Mouse (Mus musculus): ENCODE data around the gene Tmem87b. TPM values are rescaled to one million over a fixed set of nuclear protein-coding genes. Genes with fewer than 3 reads are reported as not detected.

Tmem87b gene
- polyA plus RNA-seq, 1 experiment from 2014 or later, result 38.0 TPM

DNA sequence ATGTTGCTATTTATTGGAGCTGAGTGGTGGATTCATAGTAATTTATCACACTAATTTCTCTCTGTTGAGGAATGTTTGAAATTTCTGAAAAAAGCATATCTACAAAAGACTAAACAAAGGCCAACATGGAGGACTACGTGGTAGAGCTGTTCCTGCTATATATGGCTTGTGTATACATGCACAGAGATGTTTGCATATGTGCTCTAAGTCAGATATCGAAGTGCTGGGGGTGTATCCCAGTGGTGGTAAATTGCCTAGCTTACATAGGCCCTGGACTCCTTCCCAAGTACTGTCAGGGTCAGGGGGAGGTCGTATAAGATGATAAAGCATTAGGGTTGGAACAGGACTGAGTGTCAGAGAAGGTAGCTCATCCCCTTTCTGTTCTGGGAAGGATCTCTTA lies 14.7 kb downstream of the Tmem87b start:
- Histone ChIP-seq H3K4me1 (ENCODE audit: control insufficient read depth, insufficient read depth, low read length) (no peaks in the 10 kb centered on the region), H3K27ac (ENCODE audit: low read length) (no peak overlapping the region), H3K36me3 (ENCODE audit: control insufficient read depth, insufficient read depth, low read length) (peaks cover 42% of the 10 kb centered on the region), H3K4me3 (ENCODE audit: low read depth, low read length) (no peak overlapping the region), H3K9me3 (ENCODE audit: control insufficient read depth, low read depth, low read length) (no peaks in the 10 kb centered on the region), H3K4me2 (replicated peaks; ENCODE audit: low read depth, low read length) (no peak overlapping the region), H3K27me3 (ENCODE audit: control insufficient read depth, insufficient read depth, low read length) (no peaks in the 10 kb centered on the region), H3K9ac (replicated peaks; ENCODE audit: low read depth, low read length) (no peak overlapping the region)
- no peak for ATAC-seq (ENCODE audit: insufficient number of reproducible peaks, insufficient read depth, low FRiP score, low read depth)
- WGBS, result 66% methylated on average over 3 of the region's 3 CpGs

DNA sequence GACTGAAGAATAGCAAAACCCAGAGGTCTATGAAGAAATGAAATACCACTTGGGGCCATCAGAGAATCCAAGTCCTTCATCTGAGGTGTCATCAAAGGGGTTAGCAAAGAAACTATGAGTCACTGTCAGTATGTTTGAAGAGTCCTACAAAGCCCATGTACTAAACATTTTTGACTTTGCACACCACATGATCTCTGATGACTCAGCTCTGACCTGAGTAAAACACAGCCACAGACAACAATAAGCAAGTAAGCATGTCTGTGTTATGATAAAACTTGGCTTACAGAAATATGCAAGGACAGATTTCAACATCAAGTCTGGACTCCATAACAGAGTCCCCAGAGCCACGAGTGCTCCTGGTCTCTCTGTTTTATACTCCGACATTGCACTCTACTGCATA lies 15.1 kb downstream of the Tmem87b start:
- Histone ChIP-seq H3K9me3 (ENCODE audit: control insufficient read depth, low read depth, low read length) (no peaks in the 10 kb centered on the region), H3K27ac (ENCODE audit: low read length) (no peak overlapping the region), H3K4me2 (replicated peaks; ENCODE audit: low read depth, low read length) (no peak overlapping the region), H3K4me3 (ENCODE audit: low read depth, low read length) (no peak overlapping the region), H3K4me1 (ENCODE audit: control insufficient read depth, insufficient read depth, low read length) (no peaks in the 10 kb centered on the region), H3K27me3 (ENCODE audit: control insufficient read depth, insufficient read depth, low read length) (no peaks in the 10 kb centered on the region), H3K9ac (replicated peaks; ENCODE audit: low read depth, low read length) (no peak overlapping the region), H3K36me3 (ENCODE audit: control insufficient read depth, insufficient read depth, low read length) (peaks cover 42% of the 10 kb centered on the region)
- 89% methylated on average over 2 of the region's 2 CpGs for WGBS
- ATAC-seq (ENCODE audit: insufficient number of reproducible peaks, insufficient read depth, low FRiP score, low read depth), result no peak

DNA sequence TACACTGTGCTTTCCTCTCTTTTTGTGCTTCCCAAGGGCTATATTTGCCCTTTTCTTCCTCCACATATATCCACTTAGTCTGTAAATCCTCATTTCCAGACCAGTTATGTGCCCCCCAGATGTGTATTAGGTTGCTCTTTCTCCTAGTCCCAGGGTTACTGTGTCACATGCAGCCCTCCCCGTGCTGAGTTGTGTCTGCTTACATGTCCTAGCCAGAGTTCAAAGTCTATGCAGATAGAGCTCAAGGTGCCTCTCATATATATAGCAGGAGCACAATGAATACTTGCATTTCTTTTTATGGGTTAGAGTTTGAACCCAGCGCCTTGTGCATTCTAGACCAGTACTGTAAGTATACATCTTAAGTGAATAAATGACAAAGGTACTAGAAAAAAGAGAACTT lies 15.5 kb downstream of the Tmem87b start:
- WGBS, result 91% methylated on average over 2 of the region's 2 CpGs
- Histone ChIP-seq H3K9ac (replicated peaks; ENCODE audit: low read depth, low read length) (no peak overlapping the region), H3K4me3 (ENCODE audit: low read depth, low read length) (no peak overlapping the region), H3K9me3 (ENCODE audit: control insufficient read depth, low read depth, low read length) (no peaks in the 10 kb centered on the region), H3K27me3 (ENCODE audit: control insufficient read depth, insufficient read depth, low read length) (no peaks in the 10 kb centered on the region), H3K36me3 (ENCODE audit: control insufficient read depth, insufficient read depth, low read length) (peaks cover 39% of the 10 kb centered on the region), H3K27ac (ENCODE audit: low read length) (no peak overlapping the region), H3K4me1 (ENCODE audit: control insufficient read depth, insufficient read depth, low read length) (no peaks in the 10 kb centered on the region), H3K4me2 (replicated peaks; ENCODE audit: low read depth, low read length) (no peak overlapping the region)
- ATAC-seq (ENCODE audit: insufficient number of reproducible peaks, insufficient read depth, low FRiP score, low read depth), result no peak

DNA sequence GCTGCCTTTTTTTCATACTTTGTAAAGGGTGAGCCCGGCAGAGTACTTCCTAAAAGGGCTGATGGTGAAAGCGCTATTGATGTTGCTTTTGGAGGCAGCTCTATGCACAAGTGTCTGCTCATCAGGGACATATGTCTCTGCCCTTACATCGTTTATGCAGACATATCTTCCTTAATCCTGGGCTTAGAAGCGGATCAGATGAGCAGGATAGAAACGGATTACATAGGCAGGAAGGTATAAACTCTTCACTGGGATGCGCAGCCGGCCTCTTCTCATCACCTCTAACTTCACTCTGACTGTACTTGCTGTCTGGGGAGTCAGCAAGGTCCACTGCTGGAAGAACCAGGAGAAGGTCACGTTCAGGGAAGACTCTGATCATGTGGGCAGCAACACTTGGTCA lies 19.6 kb downstream of the Tmem87b start:
- H3K36me3 ChIP-seq (ENCODE audit: control insufficient read depth, insufficient read depth, low read length), result peaks cover 49% of the 10 kb centered on the region

DNA sequence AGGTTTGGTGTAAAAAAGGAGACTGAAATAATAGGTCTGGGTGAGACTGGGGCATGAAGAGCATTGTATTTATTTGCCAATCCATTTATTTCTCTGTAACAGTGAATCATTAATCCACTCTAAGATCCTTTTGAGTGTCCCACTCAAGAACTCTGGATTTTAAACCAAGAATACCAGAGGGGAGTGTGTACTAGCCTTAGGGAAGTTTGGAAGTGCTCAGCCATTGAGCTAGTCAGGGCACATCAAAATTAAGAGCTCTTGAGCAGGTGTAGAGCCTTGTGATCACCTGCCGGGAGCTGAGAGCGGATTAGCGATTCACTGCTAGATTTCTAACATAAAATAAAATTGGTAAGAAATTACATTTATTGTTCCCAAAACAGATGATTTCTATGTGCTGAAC lies 20.7 kb downstream of the Tmem87b start:
- peaks cover 51% of the 10 kb centered on the region for H3K36me3 ChIP-seq (ENCODE audit: control insufficient read depth, insufficient read depth, low read length)

More for the DNA sequence above, 19.6 kb downstream of the Tmem87b start:
- Histone ChIP-seq H3K4me2 (replicated peaks; ENCODE audit: low read depth, low read length) (no peak overlapping the region), H3K4me1 (ENCODE audit: control insufficient read depth, insufficient read depth, low read length) (no peaks in the 10 kb centered on the region), H3K4me3 (ENCODE audit: low read depth, low read length) (no peak overlapping the region), H3K9ac (replicated peaks; ENCODE audit: low read depth, low read length) (no peak overlapping the region), H3K27ac (ENCODE audit: low read length) (no peak overlapping the region), H3K9me3 (ENCODE audit: control insufficient read depth, low read depth, low read length) (no peaks in the 10 kb centered on the region), H3K27me3 (ENCODE audit: control insufficient read depth, insufficient read depth, low read length) (no peaks in the 10 kb centered on the region)
- no peak for ATAC-seq (ENCODE audit: insufficient number of reproducible peaks, insufficient read depth, low FRiP score, low read depth)
- WGBS, result 81% methylated on average over 8 of the region's 8 CpGs

DNA sequence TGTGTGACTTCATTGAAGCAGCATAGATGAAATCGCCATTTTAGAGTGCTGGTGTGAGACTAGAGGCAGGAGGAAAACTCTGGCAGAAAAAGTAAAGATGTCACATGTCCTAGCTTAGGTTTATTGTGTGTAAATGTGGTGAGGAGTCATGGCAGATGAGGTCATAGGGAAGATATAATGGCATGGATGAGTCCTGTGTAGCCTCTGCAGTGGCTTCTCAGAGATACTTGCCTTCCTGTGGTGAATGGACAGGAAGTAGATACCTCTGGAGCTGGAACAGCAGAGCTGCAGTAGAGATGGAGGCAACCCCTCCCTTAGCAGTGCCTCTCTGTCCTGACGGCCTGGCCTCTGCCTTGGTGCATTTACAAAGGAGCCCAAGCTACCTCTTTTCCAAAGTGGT lies 21.6 kb downstream of the Tmem87b start:
- Histone ChIP-seq H3K27me3 (ENCODE audit: control insufficient read depth, insufficient read depth, low read length) (no peaks in the 10 kb centered on the region), H3K36me3 (ENCODE audit: control insufficient read depth, insufficient read depth, low read length) (peaks cover 43% of the 10 kb centered on the region), H3K9ac (replicated peaks; ENCODE audit: low read depth, low read length) (no peak overlapping the region), H3K4me3 (ENCODE audit: low read depth, low read length) (no peak overlapping the region), H3K4me1 (ENCODE audit: control insufficient read depth, insufficient read depth, low read length) (no peaks in the 10 kb centered on the region), H3K27ac (ENCODE audit: low read length) (no peak overlapping the region), H3K9me3 (ENCODE audit: control insufficient read depth, low read depth, low read length) (no peaks in the 10 kb centered on the region), H3K4me2 (replicated peaks; ENCODE audit: low read depth, low read length) (no peak overlapping the region)
- ATAC-seq (ENCODE audit: insufficient number of reproducible peaks, insufficient read depth, low FRiP score, low read depth), result no peak
- 90% methylated on average over 2 of the region's 2 CpGs for WGBS

More for the DNA sequence above, 20.7 kb downstream of the Tmem87b start:
- WGBS, result 95% methylated on average over 3 of the region's 3 CpGs
- no peak overlapping the region for H3K4me3 ChIP-seq (ENCODE audit: low read depth, low read length)
- H3K9me3 ChIP-seq (ENCODE audit: control insufficient read depth, low read depth, low read length), result no peaks in the 10 kb centered on the region
- no peaks in the 10 kb centered on the region for H3K27me3 ChIP-seq (ENCODE audit: control insufficient read depth, insufficient read depth, low read length)
- H3K4me1 ChIP-seq (ENCODE audit: control insufficient read depth, insufficient read depth, low read length), result no peaks in the 10 kb centered on the region
- no peak overlapping the region for H3K9ac ChIP-seq (replicated peaks; ENCODE audit: low read depth, low read length)
- no peak for ATAC-seq (ENCODE audit: insufficient number of reproducible peaks, insufficient read depth, low FRiP score, low read depth)
- no peak overlapping the region for H3K4me2 ChIP-seq (replicated peaks; ENCODE audit: low read depth, low read length)
- H3K27ac ChIP-seq (ENCODE audit: low read length), result no peak overlapping the region

DNA sequence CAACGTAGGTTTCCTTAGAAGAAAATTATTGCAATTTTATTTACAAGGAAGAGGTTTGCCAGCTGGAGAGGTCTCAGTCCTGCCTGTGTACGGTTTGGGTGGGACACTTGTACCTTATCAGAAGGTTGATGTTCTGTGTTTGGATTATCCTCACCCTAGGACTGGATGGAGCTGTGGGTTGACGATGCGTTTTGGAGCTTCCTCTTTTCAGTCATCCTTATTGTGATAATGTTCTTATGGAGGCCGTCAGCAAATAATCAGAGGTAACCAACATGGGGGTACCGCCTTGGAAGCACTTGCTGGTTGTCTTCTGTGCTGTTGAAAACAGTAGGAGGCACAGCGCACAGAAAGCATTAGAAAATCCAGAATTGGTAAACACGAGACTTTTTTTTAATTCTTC lies 24.5 kb downstream of the Tmem87b start:
- Histone ChIP-seq H3K36me3 (ENCODE audit: control insufficient read depth, insufficient read depth, low read length) (peaks cover 35% of the 10 kb centered on the region), H3K4me3 (ENCODE audit: low read depth, low read length) (no peak overlapping the region), H3K9me3 (ENCODE audit: control insufficient read depth, low read depth, low read length) (no peaks in the 10 kb centered on the region), H3K9ac (replicated peaks; ENCODE audit: low read depth, low read length) (no peak overlapping the region), H3K4me1 (ENCODE audit: control insufficient read depth, insufficient read depth, low read length) (no peaks in the 10 kb centered on the region), H3K4me2 (replicated peaks; ENCODE audit: low read depth, low read length) (no peak overlapping the region), H3K27ac (ENCODE audit: low read length) (no peak overlapping the region), H3K27me3 (ENCODE audit: control insufficient read depth, insufficient read depth, low read length) (no peaks in the 10 kb centered on the region)
- no peak for ATAC-seq (ENCODE audit: insufficient number of reproducible peaks, insufficient read depth, low FRiP score, low read depth)
- WGBS, result 84% methylated on average over 8 of the region's 8 CpGs

DNA sequence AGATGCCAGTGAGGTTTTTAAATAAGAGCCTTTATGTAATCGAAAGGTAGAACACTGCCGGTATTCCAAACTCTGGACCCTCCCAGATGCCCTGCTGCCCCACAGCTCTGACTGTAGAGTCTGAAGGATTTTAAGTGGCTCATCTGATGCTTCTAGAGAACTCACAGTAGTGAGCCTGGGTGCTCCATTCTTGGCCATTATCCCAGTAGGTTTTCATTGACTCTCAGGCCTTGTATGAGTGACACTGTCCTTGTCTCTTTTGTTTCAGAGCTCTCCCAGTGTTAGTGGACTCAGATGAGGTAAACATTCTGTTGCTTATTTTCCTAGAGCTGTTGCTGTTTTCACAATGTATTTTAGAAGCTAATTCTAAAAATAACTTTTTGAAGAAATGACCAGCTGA lies 32.1 kb downstream of the Tmem87b start:
- H3K27ac ChIP-seq (ENCODE audit: low read length), result no peak overlapping the region
- H3K9ac ChIP-seq (replicated peaks; ENCODE audit: low read depth, low read length), result no peak overlapping the region
- H3K9me3 ChIP-seq (ENCODE audit: control insufficient read depth, low read depth, low read length), result no peaks in the 10 kb centered on the region
- no peak overlapping the region for H3K4me3 ChIP-seq (ENCODE audit: low read depth, low read length)
- H3K4me1 ChIP-seq (ENCODE audit: control insufficient read depth, insufficient read depth, low read length), result no peaks in the 10 kb centered on the region
- ATAC-seq (ENCODE audit: insufficient number of reproducible peaks, insufficient read depth, low FRiP score, low read depth), result no peak
- H3K4me2 ChIP-seq (replicated peaks; ENCODE audit: low read depth, low read length), result no peak overlapping the region
- 89% methylated on average over 2 of the region's 2 CpGs for WGBS
- no peaks in the 10 kb centered on the region for H3K27me3 ChIP-seq (ENCODE audit: control insufficient read depth, insufficient read depth, low read length)
- H3K36me3 ChIP-seq (ENCODE audit: control insufficient read depth, insufficient read depth, low read length), result peaks cover 29% of the 10 kb centered on the region

DNA sequence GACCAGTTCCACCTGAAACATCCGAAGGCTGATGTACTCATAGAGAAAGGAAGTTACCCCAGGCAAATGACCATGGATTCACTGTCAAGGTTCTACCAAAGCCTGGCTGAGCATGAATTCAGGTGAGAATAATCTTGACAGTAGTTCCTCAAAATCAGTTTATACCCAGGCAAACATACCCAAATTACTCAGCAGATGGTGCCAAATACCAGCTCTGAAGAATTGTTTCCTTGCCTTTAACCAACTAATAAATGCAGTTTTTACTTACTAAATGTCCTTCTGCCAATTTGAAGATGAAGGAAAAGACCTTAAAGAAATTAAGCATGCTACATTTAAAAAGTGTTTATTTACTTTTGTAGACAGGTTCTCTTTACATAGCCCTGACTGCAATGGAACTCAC lies 38.8 kb downstream of the Tmem87b start:
- no peak overlapping the region for H3K9ac ChIP-seq (replicated peaks; ENCODE audit: low read depth, low read length)
- H3K36me3 ChIP-seq (ENCODE audit: control insufficient read depth, insufficient read depth, low read length), result peaks cover 12% of the 10 kb centered on the region; the same call in 1 of the 2 replicates
- no peak overlapping the region for H3K4me2 ChIP-seq (replicated peaks; ENCODE audit: low read depth, low read length)
- 88% methylated on average over 1 of the region's 1 CpGs for WGBS
- H3K4me1 ChIP-seq (ENCODE audit: control insufficient read depth, insufficient read depth, low read length), result no peaks in the 10 kb centered on the region
- H3K4me3 ChIP-seq (ENCODE audit: low read depth, low read length), result no peak overlapping the region
- H3K27me3 ChIP-seq (ENCODE audit: control insufficient read depth, insufficient read depth, low read length), result no peaks in the 10 kb centered on the region
- H3K9me3 ChIP-seq (ENCODE audit: control insufficient read depth, low read depth, low read length), result no peaks in the 10 kb centered on the region
- ATAC-seq (ENCODE audit: insufficient number of reproducible peaks, insufficient read depth, low FRiP score, low read depth), result no peak
- H3K27ac ChIP-seq (ENCODE audit: low read length), result no peak overlapping the region
